In the genomic region with DNA sequence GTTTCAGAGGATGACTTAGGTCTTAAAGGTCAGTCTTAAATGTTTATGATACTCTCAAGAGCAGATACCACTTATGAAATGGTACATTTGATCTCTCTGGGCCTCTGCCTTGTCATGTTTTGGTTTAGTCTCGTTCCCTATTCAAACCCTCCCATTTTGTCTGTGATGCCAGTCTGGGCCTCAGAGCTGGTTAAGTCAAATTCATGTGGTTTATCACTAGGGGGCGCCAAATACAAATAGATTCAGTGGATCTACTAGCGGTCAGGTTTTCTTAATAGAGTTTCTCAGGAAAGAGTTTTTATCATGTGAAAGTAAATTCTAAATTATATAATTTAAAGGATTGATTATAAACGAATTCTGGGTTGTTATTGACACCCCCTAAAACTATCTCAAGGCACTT, we compare ENCODE assay signal across 9 mouse cellular contexts.
A peak's percentile ranks its signal among the peaks of the same experiment; 100 is the strongest.
DNase-seq lines count a peak whose midpoint lies in the region; ATAC-seq lines count a peak whose summit lies in the region.
"Had no signal": no experiment of that assay in that cellular context is flagged by ENCODE, and none has a peak within 500 bp of the region (broad histone marks: within the 10 kb centered on the region; RNA-seq: fewer than 3 reads in every experiment).

No protein-coding gene starts in this region.

- no peaks in the 10 kb centered on the region for H3K27me3 ChIP-seq in intestine, embryonic 15.5 days (replicated peaks)
- no peaks in the 10 kb centered on the region for H3K27me3 ChIP-seq in lung, embryonic 16.5 days (ENCODE audit: control insufficient read depth, insufficient read depth, low read depth, low read length)
- H3K27me3 ChIP-seq: limb, embryonic 13.5 days had no signal

- H3K9ac ChIP-seq in intestine, embryonic 15.5 days, result no peak overlapping the region
- H3K9ac ChIP-seq in lung, embryonic 16.5 days (ENCODE audit: low read length), result no peak overlapping the region
- H3K9ac ChIP-seq: limb, embryonic 13.5 days had no signal

- DNase-seq in kidney, adult 9 months, result peak; percentile 68
- DNase-seq in kidney, adult 11 months, result no peak
- DNase-seq in CD4-positive, CD25-positive, alpha-beta regulatory T cell, adult 2 months (ENCODE audit: low read depth, low spot score), result peak; percentile 85
- DNase-seq in WW6 (ENCODE audit: low read depth, low spot score), result peak; percentile 36
- peak; percentile 85 for DNase-seq in embryo, embryonic 11 days
- peak; percentile 42 for DNase-seq in thymus, postnatal 4 days

- H3K4me1 ChIP-seq in intestine, embryonic 15.5 days (replicated peaks), result 0 out of 2 replicates have a peak, but pooled peaks cover 4% of the 10 kb centered on the region
- H3K4me1 ChIP-seq in lung, embryonic 16.5 days (replicated peaks; ENCODE audit: control insufficient read depth, insufficient read depth, low read length), result no peaks in the 10 kb centered on the region; the same call in 1 of the 2 replicates

- 0 out of 2 replicates have a peak, but pooled peaks have one; percentile 55 for ATAC-seq in intestine, embryonic 15.5 days
- ATAC-seq in lung, embryonic 16.5 days (ENCODE audit: low read depth), result peak; percentile 74

- no peak overlapping the region for H3K27ac ChIP-seq in intestine, embryonic 15.5 days
- no peak overlapping the region for H3K27ac ChIP-seq in lung, embryonic 16.5 days (ENCODE audit: low read length)
- H3K27ac ChIP-seq: limb, embryonic 13.5 days had no signal

- no peak overlapping the region for H3K4me2 ChIP-seq in intestine, embryonic 15.5 days (replicated peaks)
- no peak overlapping the region for H3K4me2 ChIP-seq in lung, embryonic 16.5 days (ENCODE audit: low read depth, low read length)
- H3K4me2 ChIP-seq: limb, embryonic 13.5 days had no signal

- no peak overlapping the region for H3K4me3 ChIP-seq in intestine, embryonic 15.5 days (replicated peaks)
- no peak overlapping the region for H3K4me3 ChIP-seq in lung, embryonic 16.5 days (ENCODE audit: low read length)
- H3K4me3 ChIP-seq: limb, embryonic 13.5 days had no signal

- no peaks in the 10 kb centered on the region for H3K9me3 ChIP-seq in intestine, embryonic 15.5 days
- no peaks in the 10 kb centered on the region for H3K9me3 ChIP-seq in lung, embryonic 16.5 days (ENCODE audit: control insufficient read depth, low read length)
- H3K9me3 ChIP-seq: limb, embryonic 13.5 days had no signal

- no peaks in the 10 kb centered on the region for H3K36me3 ChIP-seq in intestine, embryonic 15.5 days
- no peaks in the 10 kb centered on the region for H3K36me3 ChIP-seq in lung, embryonic 16.5 days (ENCODE audit: control insufficient read depth, insufficient read depth, low read length)
- H3K36me3 ChIP-seq: limb, embryonic 13.5 days had no signal

- WGBS in intestine, embryonic 15.5 days, result 2% methylated on average over 4 of the region's 4 CpGs
- WGBS in lung, embryonic 16.5 days, result under 1% methylated on average over 4 of the region's 4 CpGs
